Mouse (Mus musculus) heart, embryonic 11.5 days (tissue): ENCODE results near the gene Strbp. TPM values are rescaled to one million over a fixed set of nuclear protein-coding genes. Genes with fewer than 3 reads are reported as not detected.

ENCODE experiments used
- ATAC-seq: fragments of 200-750 bp; cut with Nextera tagmentation; replicated peaks from 2 replicates; pipeline ENCODE4 v1.8.0; 2017; ENCODE audit warnings: moderate library complexity; ENCODE audit not compliant: insufficient number of reproducible peaks, low FRiP score, low TSS enrichment
- H3K27ac ChIP-seq: fragments of 300-500 bp; sonication (generic); 2 replicates; pipeline ENCODE4 v1.5.1; 2014; ENCODE audit warnings: mild to moderate bottlenecking, low read depth, low read length
- H3K27me3 ChIP-seq: fragments of 300-500 bp; sonication (generic); 2 replicates; pipeline ENCODE4 v1.6.1; 2014; ENCODE audit warnings: mild to moderate bottlenecking, low read length, mixed read lengths; ENCODE audit not compliant: control insufficient read depth, insufficient read depth
- H3K36me3 ChIP-seq: fragments of 300-500 bp; sonication (generic); 2 replicates; pipeline ENCODE4 v1.6.1; 2014; ENCODE audit warnings: mild to moderate bottlenecking, low read length, moderate library complexity, mixed read lengths; ENCODE audit not compliant: control insufficient read depth, insufficient read depth
- H3K4me1 ChIP-seq: fragments of 300-500 bp; sonication (generic); 2 replicates; pipeline ENCODE4 v1.6.1; 2014; ENCODE audit warnings: low read length; ENCODE audit not compliant: control insufficient read depth, insufficient read depth
- H3K4me2 ChIP-seq: fragments of 300-500 bp; sonication (generic); 2 replicates; pipeline ENCODE4 v1.6.1; 2014; ENCODE audit warnings: mild to moderate bottlenecking, moderate library complexity
- H3K4me3 ChIP-seq: fragments of 300-500 bp; sonication (generic); 2 replicates; pipeline ENCODE4 v1.5.1; 2014; ENCODE audit warnings: low read depth, low read length
- H3K9ac ChIP-seq: fragments of 300-500 bp; sonication (generic); 2 replicates; pipeline ENCODE4 v1.6.1; 2014; ENCODE audit warnings: mild to moderate bottlenecking, low read depth, low read length, moderate library complexity
- H3K9me3 ChIP-seq: fragments of 300-500 bp; sonication (generic); replicated peaks from 2 replicates; pipeline ENCODE4 v1.6.1; 2016; ENCODE audit warnings: low read length; ENCODE audit not compliant: control insufficient read depth
- WGBS: fragments of 180-500 bp; shearing (Covaris S2); extraction: QIAGEN DNeasy Blood & Tissue Kit; methylation state at CpG from one replicate; pipeline ENCODE4 v1.1.7; 2014; ENCODE audit not compliant: insufficient replicate concordance; 5-methylcytosine and 5-hydroxymethylcytosine counted together
- polyA plus RNA-seq: library from polyadenylated mRNA; unstranded; fragments of >200 nt; fragmentation: Nextera tagmentation; extraction: Ambion mirVana; gene quantifications from 2 replicates; pipeline ENCODE4 v1.2.1, GENCODE M21; 2014

Gene Strbp
- polyA plus RNA-seq, 1 experiment from 2014 or later: 32.4 TPM

GRCm38 (mm10) chr2:37715364-37715763 is 11.7 kb upstream of the Strbp start:
- no peak overlapping the region for H3K4me2 ChIP-seq
- no peak overlapping the region for H3K4me3 ChIP-seq
- ATAC-seq: no peak
- H3K9me3 ChIP-seq: no peaks in the 10 kb centered on the region
- no peak overlapping the region for H3K27ac ChIP-seq
- whole genome bisulfite sequencing: 64% methylated on average over 3 of the region's 3 CpGs
- no peak overlapping the region for H3K9ac ChIP-seq
- H3K4me1 ChIP-seq: no peaks in the 10 kb centered on the region; the same call in 1 of the 2 replicates
- H3K36me3 ChIP-seq: no peaks in the 10 kb centered on the region
- no peaks in the 10 kb centered on the region for H3K27me3 ChIP-seq

DNA sequence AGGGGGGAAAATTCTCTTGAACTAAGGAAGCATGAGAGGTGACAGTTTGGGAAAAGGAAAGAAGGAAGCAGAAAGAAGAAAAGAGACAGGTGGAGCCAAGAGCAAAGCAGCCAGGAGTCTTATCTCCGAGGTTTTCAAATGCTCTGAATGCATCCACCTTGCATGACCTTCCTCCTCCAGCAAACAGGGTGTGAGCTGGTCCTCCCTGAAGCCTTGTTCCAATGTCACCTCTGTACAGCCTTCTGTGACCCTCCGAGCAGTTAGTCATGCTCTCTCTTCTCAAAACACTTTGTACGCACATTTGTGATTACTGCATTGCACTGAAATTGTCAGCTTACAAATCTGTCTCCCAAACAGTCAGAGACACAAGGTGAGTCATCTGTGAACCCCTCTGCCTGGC is 9.4 kb upstream of the Strbp start:
- Histone ChIP-seq H3K9me3 (no peaks in the 10 kb centered on the region), H3K4me3 (no peak overlapping the region), H3K27me3 (no peaks in the 10 kb centered on the region), H3K27ac (no peak overlapping the region), H3K4me1 (no peaks in the 10 kb centered on the region; the same call in 1 of the 2 replicates), H3K9ac (no peak overlapping the region), H3K4me2 (no peak overlapping the region), H3K36me3 (no peaks in the 10 kb centered on the region)
- WGBS: 65% methylated on average over 3 of the region's 3 CpGs
- no peak for ATAC-seq

DNA sequence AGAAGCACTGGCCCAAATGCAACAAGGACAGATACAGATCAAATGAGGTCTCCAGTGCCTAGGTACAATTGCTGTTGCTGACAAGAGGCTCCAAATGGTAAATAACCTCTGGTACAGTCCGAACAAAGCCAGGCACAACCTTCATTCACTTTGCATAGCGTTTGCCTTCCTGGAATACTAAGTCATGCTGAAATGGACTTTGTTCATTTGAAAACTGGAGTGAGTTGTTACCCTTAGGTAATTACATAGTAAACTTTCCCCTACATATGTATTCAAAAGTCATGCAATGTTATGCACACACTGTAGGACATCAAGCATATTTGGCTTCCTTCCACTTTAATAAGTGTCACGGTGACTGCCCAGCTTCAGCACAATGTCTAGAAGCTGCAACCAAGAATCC is 5.2 kb upstream of the Strbp start:
- H3K36me3 ChIP-seq: no peaks in the 10 kb centered on the region
- ATAC-seq: no peak
- no peak overlapping the region for H3K4me3 ChIP-seq
- peaks cover 3% of the 10 kb centered on the region; the same call in 1 of the 2 replicates for H3K4me1 ChIP-seq
- no peak overlapping the region for H3K9ac ChIP-seq
- H3K27me3 ChIP-seq: no peaks in the 10 kb centered on the region
- H3K27ac ChIP-seq: no peak overlapping the region
- WGBS: 78% methylated on average over 3 of the region's 3 CpGs
- no peak overlapping the region for H3K4me2 ChIP-seq
- no peaks in the 10 kb centered on the region for H3K9me3 ChIP-seq

DNA sequence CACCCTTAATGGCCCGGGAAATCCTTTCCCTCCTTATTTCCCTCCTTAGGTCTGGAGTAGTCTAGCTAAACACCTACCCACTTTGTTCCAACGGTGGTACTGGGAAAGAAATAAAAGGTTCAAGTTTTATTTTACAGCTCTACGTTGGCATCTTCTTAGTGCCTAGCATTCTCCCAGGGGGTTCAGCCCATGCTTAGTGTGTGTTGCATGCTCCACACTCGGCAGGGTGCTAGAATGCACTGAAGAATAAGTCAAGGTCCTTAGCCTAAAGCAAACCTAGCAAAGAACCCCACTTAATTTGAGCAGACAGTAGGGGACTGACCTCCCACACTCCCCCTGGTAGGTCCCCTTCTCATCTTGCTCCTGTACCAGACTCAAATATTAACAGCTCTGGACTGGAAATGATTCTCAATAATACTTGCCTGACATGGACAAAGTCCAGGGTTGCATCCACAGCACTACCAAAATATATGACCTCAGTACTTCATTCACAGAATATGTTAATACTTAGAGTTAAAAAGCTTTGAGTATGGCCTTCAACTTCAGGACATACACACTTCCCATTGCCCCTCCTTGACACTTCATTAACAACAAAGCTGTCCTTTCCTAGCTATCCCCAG is 592 bp upstream of the Strbp start:
- no peaks in the 10 kb centered on the region for H3K36me3 ChIP-seq
- 0 out of 2 replicates have a peak overlapping the region, but pooled peaks have one; percentile 60 for H3K27ac ChIP-seq
- 19% methylated on average over 4 of the region's 4 CpGs for WGBS
- peaks cover 15% of the 10 kb centered on the region for H3K4me1 ChIP-seq
- peak overlapping the region; percentile 77 for H3K4me3 ChIP-seq
- ATAC-seq: no peak
- H3K27me3 ChIP-seq: no peaks in the 10 kb centered on the region
- peak overlapping the region; percentile 70 for H3K9ac ChIP-seq
- H3K4me2 ChIP-seq: peak overlapping the region; percentile 76
- no peaks in the 10 kb centered on the region for H3K9me3 ChIP-seq

DNA sequence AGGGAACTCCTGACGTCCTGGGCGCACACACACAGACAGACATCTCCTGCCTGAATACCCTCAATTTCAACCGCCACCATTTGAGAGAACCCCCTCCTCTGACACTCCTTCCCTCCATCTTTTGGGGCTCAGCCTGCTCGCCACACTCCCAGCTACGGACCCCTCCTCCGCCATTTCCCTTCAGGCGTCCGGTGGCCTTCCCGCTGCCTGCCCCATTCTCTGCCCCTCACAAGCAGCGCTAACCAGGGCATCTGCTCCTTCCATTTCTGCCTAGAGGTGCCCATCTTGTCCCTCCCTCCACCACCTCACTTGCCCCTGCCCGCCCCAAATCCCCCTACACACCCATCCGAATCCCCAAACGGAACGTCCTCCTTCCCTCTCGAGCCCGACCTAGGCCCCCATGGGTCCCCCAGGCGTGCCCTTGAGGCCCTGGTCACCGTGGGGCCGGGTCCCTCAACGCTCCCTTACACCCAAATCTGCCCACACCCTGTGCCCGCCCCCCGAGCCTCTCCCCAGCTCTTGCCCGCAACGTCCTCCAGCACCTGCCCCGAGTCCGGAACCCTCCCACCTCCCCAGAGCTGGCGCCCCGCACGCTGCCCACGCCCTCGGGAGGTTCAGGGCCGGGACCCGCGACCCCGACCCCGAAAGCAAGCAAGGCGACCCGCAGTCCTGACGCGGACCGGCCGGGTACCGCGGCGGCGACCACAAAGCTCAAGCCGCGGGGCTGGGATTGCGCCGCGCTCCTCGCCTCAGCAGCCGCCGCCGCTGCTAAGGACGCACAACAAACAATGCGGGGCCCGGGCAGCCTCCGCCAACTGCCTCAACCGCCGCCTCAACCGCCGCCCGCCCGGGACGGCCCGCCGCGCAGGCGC is 1.1 kb downstream of the Strbp start:
- peak overlapping the region; percentile 76 for H3K4me2 ChIP-seq
- no peaks in the 10 kb centered on the region for H3K27me3 ChIP-seq
- peak overlapping the region; percentile 77 for H3K4me3 ChIP-seq
- H3K4me1 ChIP-seq: peaks cover 15% of the 10 kb centered on the region
- H3K9me3 ChIP-seq: no peaks in the 10 kb centered on the region
- no peaks in the 10 kb centered on the region for H3K36me3 ChIP-seq
- H3K27ac ChIP-seq: peak overlapping the region; percentile 84
- WGBS: under 1% methylated on average over 49 of the region's 70 CpGs
- peak overlapping the region; percentile 77 for H3K9ac ChIP-seq
- ATAC-seq: peak; percentile 46

DNA sequence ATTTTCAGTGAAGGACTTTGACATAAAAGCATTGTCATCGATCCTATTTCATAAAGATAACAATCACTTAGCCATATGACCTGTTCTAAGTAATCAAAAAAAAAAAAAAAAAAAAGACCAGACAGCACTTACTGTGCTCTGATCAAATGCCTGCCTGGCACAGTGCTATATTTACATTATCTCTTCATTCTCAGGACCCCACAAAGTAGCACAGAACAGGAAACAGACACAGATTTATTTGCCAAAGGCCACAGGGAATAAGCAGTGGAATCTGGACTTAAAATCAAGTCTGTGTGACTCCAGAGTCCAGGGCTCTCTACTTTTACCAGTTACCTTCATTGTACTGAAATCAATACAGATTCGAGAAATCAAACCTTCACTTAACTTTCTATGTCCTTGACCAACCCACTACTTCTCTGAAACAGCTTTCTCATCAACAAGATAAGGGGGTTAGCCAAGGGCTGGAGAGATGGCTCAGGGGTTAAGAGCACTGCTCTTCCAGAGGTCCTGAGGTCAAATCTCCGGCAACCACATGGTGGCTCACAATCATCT is 14.5 kb downstream of the Strbp start:
- Histone ChIP-seq H3K9ac (no peak overlapping the region), H3K4me2 (no peak overlapping the region), H3K4me1 (peaks cover 3% of the 10 kb centered on the region; the same call in 1 of the 2 replicates), H3K27ac (no peak overlapping the region), H3K27me3 (no peaks in the 10 kb centered on the region), H3K4me3 (no peak overlapping the region), H3K9me3 (no peaks in the 10 kb centered on the region), H3K36me3 (no peaks in the 10 kb centered on the region)
- no peak for ATAC-seq
- WGBS: 61% methylated on average over 3 of the region's 3 CpGs

- no peak overlapping the region for H3K4me2 ChIP-seq
- H3K4me1 ChIP-seq: peaks cover 3% of the 10 kb centered on the region; the same call in 1 of the 2 replicates
- H3K9ac ChIP-seq: no peak overlapping the region
- no peaks in the 10 kb centered on the region for H3K27me3 ChIP-seq
- no peak overlapping the region for H3K27ac ChIP-seq
- no peak overlapping the region for H3K4me3 ChIP-seq
- no peaks in the 10 kb centered on the region for H3K9me3 ChIP-seq
- ATAC-seq: no peak
- no peaks in the 10 kb centered on the region for H3K36me3 ChIP-seq
- WGBS: 91% methylated on average over 1 of the region's 1 CpGs
Observed at GRCm38 (mm10) chr2:37687031-37687430, 16.6 kb downstream of the Strbp start.

DNA sequence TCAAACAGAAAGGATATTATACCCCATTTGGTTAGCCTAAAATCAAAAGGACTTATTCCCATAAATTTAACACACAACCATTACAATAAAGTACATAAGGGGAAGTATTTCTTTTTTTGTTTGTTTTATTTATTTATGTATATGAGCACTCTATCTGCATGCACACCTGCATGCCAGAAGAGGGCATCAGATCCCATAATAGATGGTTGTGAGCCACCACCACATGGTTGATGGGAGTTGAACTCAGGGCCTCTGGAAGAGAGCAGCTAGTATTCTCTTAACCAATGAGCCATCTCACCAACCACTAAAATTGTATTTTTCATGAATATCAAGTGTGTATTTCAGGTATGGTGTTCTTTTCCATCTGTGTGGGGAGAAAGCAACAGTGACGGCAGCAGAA is 18.8 kb downstream of the Strbp start:
- WGBS: 100% methylated on average over 1 of the region's 1 CpGs
- Histone ChIP-seq H3K27ac (no peak overlapping the region), H3K4me3 (no peak overlapping the region), H3K4me2 (no peak overlapping the region), H3K27me3 (no peaks in the 10 kb centered on the region), H3K9me3 (no peaks in the 10 kb centered on the region), H3K4me1 (peaks cover 3% of the 10 kb centered on the region; the same call in 1 of the 2 replicates), H3K36me3 (no peaks in the 10 kb centered on the region), H3K9ac (no peak overlapping the region)
- ATAC-seq: no peak
